ENCODE assay signal across 33 mouse cellular contexts in the genomic region with DNA sequence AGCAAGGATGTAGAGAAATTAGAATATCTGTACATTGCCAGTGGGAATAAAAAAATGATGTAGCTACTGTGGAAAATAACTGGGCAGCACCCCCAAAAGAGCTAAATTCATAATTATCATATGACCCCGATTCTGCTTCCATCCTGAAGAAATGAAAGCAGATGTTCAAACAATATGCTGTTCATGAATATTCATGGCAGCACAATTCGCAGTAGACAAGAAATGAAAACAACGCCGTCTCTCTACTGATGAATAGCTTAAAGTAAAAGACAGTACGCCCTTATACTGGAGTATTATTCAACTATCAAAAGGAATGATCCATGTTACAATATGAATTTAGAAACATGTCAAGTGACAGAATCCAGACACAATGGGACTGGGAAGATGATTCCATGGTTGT.
"Had no signal": no experiment of that assay in that cellular context is flagged by ENCODE, and none has a peak within 500 bp of the region (broad histone marks: within the 10 kb centered on the region; RNA-seq: fewer than 3 reads in every experiment).

No protein-coding gene starts in this region.

- H3K4me2 ChIP-seq: heart, embryonic 13.5 days; heart, embryonic 15.5 days; hindbrain, embryonic 12.5 days; hindbrain, embryonic 13.5 days; hindbrain, embryonic 14.5 days; hindbrain, embryonic 15.5 days; intestine, embryonic 15.5 days; kidney, embryonic 15.5 days had no signal

- H3K36me3 ChIP-seq: heart, embryonic 13.5 days; heart, embryonic 15.5 days; hindbrain, embryonic 10.5 days; hindbrain, embryonic 12.5 days; hindbrain, embryonic 13.5 days; hindbrain, embryonic 15.5 days; intestine, embryonic 15.5 days; kidney, embryonic 15.5 days had no signal

- H3K4me1 ChIP-seq: heart, embryonic 13.5 days; heart, embryonic 15.5 days; hindbrain, embryonic 15.5 days; intestine, embryonic 15.5 days had no signal

- H3K27me3 ChIP-seq: heart, embryonic 13.5 days; heart, embryonic 15.5 days; hindbrain, embryonic 12.5 days; hindbrain, embryonic 13.5 days; hindbrain, embryonic 15.5 days; intestine, embryonic 15.5 days; kidney, embryonic 15.5 days had no signal

- H3K27ac ChIP-seq: heart, embryonic 13.5 days; heart, embryonic 15.5 days; hindbrain, embryonic 10.5 days; hindbrain, embryonic 12.5 days; hindbrain, embryonic 13.5 days; hindbrain, embryonic 14.5 days; hindbrain, embryonic 15.5 days; hindbrain, postnatal 0 days; intestine, embryonic 15.5 days; kidney, embryonic 15.5 days; kidney, postnatal 0 days; layer of hippocampus, adult 2 months; left cerebral cortex, adult 2 months had no signal

- DNase-seq: heart, postnatal 10 days; heart, postnatal 14 days; heart, postnatal 36 days; heart, postnatal 4 days; kidney, adult 11 months; kidney, adult 18-20 months; kidney, adult 2 months; kidney, adult 8-10 months; kidney, adult 9 months; kidney, postnatal 10 days; kidney, postnatal 14 days; kidney, postnatal 25 days; kidney, postnatal 36 days; kidney, postnatal 4 days; layer of hippocampus, adult 9-11 months; layer of hippocampus, postnatal 36 days had no signal

- H3K4me3 ChIP-seq: heart, embryonic 13.5 days; heart, embryonic 15.5 days; hindbrain, embryonic 10.5 days; hindbrain, embryonic 12.5 days; hindbrain, embryonic 13.5 days; hindbrain, embryonic 15.5 days; intestine, embryonic 15.5 days; kidney, embryonic 15.5 days; layer of hippocampus, adult 2 months; left cerebral cortex, adult 2 months had no signal

- H3K9me3 ChIP-seq: heart, embryonic 13.5 days; heart, embryonic 15.5 days; hindbrain, embryonic 10.5 days; hindbrain, embryonic 12.5 days; hindbrain, embryonic 13.5 days; hindbrain, embryonic 15.5 days; intestine, embryonic 15.5 days; kidney, embryonic 15.5 days had no signal

- ATAC-seq: hindbrain, embryonic 16.5 days; hindbrain, postnatal 0 days; inflammation-experienced regulatory T-cells, adult 6 months; intestine, embryonic 15.5 days; intestine, embryonic 16.5 days; intestine, postnatal 0 days had no signal

- H3K9ac ChIP-seq: heart, embryonic 13.5 days; heart, embryonic 15.5 days; hindbrain, embryonic 12.5 days; hindbrain, embryonic 13.5 days; hindbrain, embryonic 14.5 days; hindbrain, embryonic 15.5 days; intestine, embryonic 15.5 days; kidney, embryonic 15.5 days had no signal
